Mouse (Mus musculus) lung, postnatal 0 days (tissue): ENCODE data around the gene Ypel3.

Experiments
- CTCF ChIP-seq: IDR thresholded peaks from 2 replicates; pipeline ENCODE4 v1.5.1; 2016; ENCODE audit warnings: antibody characterized with exemption, mild to moderate bottlenecking
- EP300 ChIP-seq: IDR thresholded peaks from 2 replicates; pipeline ENCODE4 v1.6.1; 2016; ENCODE audit warnings: antibody characterized with exemption, mild to moderate bottlenecking, control low read depth

DNA sequence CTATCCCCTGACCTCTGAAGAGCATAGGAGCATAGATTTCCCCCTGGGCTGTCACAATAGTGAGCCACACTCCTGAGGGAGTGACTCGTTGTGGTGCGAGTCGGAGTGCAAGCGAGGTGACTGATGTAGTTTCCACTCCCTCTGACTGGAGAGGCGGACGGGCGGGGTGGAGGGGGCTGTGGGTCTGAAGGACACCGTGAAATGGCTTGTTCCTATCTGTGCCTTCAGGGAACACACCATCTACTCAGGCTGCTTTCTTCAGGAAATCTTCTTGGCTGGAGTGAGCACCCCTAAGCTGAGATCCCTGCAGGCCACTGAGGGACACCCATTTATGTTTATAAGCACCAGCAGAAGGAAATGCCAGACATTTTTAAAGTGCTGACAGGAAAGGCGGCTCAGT is 46.0 kb downstream of the Ypel3 start:
- TF ChIP-seq EP300 (no peak), CTCF (no peak)
